Mouse (Mus musculus) ovary, postnatal 10 days (tissue): ENCODE measurements around the gene Tacc2.
A peak's percentile ranks its signal among the peaks of the same experiment; 100 is the strongest.

Experiments
- DNase-seq: peaks from one replicate; pipeline ENCODE4 v3.0.0; 2022; ENCODE audit warnings: low spot score

Gene Tacc2

DNA sequence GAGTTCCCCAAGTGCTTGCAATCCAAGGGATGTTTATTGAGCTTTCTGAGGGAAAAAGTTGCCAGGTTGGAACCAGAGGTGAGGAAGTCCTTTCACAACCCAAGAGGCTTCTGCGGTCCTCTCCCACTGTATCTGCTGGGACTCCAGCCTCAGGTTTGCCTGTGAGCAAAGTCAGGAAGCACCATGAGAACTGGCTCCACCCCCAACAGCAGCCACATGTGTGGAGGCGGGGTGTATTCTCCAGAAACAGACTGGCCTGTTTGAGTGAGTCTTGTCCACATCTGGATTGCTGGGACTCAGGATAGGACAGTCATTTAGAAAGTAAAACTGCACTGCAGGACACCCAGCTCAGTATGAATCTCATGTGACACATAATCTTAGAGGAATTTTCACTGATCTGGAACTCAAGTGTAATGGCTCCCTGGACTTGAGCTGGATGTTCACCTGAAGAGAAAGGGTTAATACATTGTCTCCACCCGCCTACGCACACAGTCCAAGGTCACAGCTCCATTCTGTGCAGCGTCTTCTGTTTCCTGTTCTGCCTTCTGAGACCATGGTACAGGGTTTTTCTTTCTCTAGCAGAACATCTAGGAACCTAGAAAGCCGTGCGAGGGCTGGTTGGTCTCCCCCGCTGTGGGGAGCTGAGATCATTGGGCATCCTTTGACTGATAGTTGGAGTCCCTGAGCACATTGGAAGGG lies 149.6 kb downstream of the Tacc2 start:
- no peak for DNase-seq

DNA sequence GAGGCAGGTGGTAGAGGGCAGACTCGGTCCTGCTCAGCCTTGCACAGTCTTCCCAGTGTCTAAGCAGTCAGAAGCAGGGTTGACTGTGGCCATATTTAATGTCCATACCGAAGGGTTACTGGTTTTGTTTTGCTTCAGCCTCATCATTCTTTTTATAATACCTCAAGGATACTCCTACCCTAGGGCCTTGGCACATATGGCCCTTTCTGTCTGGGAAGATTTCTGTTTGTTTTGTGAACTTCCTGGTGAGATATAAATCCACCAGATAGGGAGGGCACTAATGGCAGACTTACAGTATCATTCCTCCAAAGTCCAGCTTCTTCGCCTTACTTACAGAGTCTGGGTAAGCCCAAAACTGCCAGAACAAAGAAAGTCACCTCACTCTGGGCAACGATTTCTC lies 150.3 kb downstream of the Tacc2 start:
- DNase-seq, result no peak

DNA sequence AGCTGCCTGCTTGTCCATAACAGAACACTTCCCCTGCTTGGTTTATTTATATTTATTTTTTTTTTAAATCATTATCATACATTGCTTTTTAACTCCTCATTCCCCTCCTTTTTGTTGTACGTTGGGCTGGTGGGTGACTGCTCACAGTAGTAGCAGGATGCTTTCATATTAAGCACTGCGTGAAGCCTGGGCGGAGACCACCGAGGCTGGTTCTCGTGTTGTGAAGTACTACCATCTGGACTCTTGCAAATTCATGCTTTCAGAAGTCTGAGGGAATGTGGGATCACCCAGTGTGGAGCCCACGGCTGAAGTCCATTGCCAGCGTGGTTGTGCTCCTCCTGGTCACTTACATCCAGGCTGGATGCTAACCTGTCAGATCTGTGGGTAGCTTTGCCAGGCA lies 154.6 kb downstream of the Tacc2 start:
- no peak for DNase-seq

DNA sequence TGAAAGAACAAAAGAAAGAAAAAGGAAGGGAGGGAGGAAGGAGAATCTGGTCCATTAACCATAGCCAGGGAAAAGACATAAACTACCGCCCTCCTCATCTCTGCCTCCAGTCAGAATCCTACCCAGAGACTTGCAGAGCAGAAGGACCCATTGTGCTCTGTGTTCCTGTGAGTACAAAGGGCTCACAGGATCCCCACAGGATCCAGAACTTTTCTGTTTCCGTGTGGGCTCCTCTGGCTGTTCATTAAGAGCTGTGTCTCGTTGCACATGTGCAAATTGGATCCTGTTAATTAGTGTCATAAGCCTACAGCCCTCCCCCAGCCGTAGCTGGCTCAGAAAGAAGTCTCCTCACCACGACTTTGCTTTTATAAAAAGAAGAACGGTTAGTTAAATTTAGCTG lies 155.7 kb downstream of the Tacc2 start:
- no peak for DNase-seq

DNA sequence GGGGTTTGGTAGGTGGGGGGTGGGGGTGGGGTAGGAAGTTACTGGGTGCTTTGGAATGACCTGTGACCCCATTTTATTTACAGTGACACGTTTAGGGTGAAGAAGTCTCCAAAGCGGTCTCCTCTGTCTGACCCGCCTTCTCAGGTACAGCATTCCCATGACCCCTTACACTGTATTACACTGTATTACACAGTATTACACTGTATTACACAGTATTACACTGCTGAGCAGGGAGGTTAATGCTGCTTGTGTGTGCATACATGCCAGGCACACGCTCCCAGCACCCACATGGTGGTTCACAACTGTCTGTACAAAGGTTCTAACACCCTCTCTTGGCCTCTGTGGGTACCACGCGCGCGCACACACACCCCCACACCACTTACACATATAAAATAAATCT lies 156.2 kb downstream of the Tacc2 start:
- no peak for DNase-seq

DNA sequence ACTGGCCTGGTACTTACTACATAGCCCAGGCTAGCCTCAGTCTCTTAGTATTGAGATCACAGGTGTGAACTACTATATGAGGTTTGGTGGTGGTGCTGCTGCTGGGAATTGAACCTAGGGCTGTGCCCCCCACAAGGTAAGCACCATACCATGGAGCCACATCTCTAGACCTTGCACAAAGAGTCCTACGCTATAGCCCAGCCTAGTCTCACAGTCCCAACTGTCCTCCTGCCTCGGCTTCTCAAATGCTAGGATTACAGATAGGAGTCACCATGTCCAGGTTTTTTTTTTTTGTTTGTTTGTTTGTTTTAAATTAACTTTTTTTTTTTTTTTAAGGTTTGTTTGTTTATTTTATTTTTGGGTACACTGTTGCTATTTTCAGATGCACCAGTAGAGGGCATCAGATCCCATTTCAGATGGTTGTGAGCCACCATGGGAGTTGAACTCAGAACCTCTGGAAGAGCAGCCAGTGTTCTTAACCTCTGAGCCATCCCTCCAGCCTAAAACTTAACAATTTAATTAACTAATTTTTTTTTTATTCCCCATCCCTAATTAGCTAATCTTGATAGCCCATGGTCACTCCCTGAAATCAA lies 157.1 kb downstream of the Tacc2 start:
- no peak for DNase-seq

DNA sequence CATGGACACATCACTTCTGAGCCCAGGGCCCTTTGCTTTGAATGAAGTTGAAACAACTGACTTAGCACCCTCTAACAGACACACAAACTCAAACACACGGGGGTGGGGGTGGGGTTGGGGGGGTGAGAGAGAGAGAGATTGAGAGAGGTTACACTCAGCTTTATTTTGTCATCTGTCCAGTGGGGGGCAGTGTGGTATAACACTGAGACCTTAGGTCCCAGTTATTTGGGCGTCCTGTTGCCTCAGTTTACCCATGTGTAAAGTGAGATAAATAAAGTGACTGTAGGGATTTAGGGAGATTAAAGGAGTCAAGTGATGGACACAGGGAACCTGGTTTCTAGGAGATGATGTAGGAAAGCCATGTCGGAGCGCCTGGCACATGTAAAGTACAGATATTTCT lies 163.9 kb downstream of the Tacc2 start:
- no peak for DNase-seq

DNA sequence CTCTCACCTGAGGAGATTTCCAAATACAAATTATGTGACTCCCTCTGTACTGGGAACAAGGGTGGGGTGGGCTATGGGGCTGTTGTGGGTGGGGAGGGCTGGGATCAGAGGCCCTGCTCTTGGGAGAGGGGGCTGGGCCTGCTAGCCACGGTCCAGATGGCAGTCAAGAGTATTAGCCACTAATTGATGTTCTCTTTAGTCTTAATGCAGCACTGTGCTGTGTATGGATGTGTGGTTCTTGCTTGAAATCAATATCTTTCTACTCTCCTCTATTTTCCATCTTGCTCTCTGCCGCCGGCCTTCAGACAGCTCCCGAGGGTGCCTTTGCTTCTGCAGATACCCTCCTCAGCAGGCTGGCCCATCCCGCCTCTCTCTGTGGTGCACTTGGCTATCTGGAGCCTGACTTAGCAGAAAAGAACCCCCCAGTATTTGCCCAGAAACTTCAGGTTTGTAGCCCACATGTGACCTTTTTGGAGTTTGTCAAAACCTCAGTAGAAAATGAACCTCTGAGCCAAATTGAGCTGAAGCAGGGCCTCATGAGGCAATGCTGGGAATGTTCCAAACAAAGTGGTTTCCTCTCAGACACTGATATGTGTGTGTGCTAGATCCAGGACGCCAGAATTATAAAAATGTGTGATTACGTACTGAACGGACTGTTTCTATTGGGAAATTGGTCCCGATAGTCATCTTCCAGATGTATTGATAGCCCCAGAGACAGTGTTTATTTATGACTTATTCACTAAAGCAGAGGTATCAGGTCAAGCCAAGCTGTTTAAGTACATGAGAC lies 166.2 kb downstream of the Tacc2 start:
- no peak for DNase-seq

DNA sequence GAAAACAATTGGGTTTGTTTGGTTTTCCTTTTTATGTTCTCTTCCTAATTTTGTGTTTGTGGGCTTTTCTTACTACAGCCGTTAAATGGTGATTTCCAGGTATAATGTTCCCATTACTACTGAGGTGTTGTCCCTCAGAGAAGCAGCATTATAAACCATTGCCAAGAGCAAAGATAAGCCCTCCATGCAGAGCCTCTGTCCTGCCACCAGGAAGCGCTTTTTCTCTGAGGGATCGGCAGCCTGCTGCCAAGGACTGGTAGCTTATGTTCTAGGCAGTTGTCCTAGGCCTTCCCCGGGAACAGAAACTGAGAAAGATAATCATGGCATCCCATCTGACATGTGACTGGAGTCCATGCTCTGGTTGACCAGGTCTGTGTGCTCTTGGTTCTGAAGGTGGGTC lies 171.9 kb downstream of the Tacc2 start:
- no peak for DNase-seq

DNA sequence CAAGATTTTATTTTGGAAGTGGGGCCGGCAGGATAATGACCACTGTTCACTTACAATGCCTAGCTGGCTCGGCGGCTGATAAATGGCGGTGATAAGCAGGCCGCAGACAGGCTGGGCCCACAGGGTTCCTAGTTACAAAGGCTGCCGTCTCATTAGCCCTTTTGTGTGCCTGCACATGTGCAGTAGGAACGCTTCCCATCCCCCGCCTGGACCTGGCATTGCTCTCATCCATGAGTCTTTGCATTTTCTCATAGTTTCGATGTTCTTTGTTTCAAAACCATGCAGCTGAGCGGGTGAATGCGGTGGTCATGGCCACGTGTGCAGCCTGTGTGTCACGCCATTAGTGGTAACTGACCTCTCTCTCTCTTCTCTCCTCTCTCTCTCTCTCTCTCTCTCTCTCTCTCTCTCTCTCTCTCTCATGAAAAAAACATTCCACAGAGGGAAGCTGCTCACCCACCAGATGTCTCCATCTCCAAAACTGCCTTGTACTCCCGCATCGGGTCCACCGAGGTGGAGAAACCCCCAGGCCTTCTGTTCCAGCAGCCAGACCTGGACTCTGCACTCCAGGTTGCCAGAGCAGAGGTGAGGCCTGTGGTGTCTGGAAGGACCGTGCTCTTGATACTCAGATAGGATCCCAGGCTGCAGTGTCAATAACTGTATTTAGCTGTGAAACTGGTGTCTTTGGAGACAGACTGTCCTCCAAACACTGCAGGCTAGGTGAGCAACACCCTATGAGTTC lies 173.7 kb downstream of the Tacc2 start:
- DNase-seq, result no peak

DNA sequence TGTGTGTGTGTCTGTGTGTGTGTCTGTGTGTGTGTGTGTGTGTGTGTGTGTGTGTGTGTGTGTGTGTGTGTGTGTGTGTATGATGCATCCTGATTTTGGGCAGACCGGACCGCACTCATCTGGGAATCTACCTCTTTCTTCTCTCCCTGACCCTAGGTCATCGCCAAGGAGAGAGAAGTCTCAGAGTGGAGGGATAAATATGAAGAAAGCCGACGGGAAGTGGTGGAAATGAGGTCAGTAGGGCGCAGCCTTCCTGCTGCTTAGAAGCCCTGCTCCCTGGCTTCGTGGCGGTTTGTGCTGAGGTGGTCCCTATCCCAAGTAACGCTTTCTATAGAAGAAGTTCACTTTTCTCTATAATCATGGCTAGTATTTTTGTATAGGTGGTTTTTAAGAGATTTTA lies 174.4 kb downstream of the Tacc2 start:
- no peak for DNase-seq

DNA sequence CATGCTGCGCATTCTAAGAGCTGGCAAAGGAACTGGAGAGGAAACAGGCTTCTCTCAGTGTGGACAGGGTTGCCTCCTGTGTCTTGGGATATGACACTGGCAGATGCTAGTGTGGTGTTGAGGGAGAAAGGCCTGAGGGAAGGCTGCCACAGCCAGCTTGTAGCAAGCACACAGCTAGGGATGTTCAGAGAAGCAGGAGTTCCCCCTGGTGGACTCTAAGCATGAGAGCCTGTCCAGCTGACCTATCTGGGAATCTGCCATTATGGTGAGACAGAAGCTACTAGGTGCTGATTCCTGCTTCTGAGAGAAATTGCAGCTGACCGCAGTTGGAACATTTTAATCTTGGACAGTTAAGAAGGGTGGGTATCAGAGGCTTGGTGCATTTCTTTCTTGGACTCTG lies 177.6 kb downstream of the Tacc2 start:
- DNase-seq, result no peak

DNA sequence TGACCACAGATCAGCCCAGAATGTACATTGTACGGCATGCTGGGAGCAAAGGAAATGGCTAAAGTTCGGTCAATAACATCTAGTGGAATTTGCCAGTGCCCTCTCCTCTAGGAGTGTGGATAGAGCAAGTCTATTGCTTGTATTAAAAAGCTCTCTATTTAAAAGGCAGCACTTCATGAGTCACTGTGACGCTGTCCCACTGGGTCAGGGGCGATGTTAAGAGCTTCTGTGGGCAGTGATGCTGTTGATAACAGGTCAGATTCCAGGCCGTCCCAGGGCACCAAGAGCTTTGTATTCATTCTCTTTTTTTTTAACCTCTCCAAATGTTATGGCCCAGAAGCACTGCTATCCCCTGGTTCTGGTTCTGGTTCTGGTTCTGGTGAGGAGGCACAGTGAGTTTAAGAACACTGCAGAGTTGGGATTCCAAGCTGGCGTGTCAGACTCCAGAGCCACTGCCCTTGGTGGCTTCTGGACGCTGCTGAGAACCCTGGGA lies 179.2 kb downstream of the Tacc2 start:
- DNase-seq, result no peak

DNA sequence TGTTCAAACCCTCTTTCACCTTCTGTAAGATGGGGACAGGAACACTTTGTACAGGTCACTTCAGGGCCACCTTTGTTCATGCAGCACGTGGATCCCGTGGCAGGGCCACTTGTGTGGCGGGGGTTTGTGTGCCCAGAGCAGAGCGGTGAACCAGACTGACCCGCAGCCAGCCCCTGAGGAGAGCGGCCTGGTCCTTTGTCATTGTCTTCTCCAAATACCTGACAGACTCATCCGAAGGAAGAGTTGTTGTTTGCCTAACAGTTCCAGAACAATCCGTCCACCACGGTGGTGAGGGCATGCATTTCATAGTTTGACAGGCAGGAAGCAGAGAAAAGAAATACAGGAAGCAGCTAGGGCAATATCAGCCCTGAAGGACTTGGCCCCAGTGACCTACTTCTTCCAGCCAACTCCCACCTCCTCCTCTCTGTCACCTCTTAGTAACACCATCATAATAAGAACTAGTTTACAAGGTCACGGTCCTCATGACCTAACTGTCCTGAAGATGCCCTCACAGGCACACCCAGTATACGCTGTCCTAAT lies 180.2 kb downstream of the Tacc2 start:
- no peak for DNase-seq

DNA sequence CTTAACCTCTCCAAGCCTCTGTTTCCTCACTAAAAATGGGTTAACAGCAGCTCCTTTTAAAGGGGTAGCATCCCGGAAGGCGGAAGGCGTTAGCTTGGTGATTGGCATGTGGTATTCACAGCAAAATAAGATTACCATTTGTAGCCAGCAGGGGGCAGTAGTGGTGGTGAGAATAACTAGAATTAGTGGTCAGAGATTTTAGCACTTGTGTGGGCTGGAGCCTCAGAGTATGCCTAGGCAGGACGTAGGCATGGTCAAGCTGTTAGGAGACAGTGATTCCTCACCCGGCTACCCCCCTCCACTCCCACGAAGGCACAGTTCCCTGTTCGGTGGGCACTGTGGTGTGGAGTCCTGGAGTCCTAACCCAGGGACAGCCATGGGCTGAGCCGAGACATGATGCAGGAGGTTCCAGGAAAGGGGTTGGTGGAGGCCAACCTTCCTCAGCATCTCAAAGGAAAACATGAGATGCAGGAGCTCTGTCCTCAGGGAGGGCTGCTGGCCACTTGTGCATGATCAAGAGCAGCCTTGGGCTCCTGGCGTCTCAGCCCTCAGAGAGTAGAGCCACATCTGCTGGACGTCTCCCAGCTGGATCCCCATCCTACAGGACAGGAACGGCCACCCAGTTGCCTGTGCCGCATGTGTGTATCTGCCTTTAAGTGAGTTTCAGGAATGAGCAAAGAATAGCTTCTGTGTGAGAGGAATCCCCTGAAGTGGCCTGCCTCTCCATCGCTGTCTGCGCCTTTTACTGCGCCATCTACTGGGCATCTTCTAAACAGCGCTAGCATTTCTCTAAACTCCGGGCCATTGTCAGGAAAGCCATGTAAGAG lies 185.0 kb downstream of the Tacc2 start:
- DNase-seq, result peak; percentile 33

DNA sequence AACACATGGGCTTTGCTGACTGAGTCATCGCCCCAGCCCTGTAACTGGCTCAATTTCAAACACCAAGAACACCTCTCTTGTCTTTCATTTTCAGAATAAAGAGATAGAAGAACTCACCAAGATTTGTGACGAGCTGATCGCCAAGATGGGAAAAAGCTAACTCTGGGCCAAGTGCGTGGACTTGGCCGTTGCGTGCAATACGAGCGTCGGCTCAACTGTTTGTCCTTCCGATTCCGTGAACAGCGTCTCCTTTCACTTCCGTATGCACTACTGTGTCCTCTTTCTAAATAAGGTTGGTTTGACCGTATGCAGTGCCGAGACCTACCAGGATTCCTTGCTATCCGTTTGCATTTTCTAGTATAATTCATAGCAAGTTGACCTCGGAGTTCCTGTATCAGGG lies 186.9 kb downstream of the Tacc2 start:
- DNase-seq, result no peak

DNA sequence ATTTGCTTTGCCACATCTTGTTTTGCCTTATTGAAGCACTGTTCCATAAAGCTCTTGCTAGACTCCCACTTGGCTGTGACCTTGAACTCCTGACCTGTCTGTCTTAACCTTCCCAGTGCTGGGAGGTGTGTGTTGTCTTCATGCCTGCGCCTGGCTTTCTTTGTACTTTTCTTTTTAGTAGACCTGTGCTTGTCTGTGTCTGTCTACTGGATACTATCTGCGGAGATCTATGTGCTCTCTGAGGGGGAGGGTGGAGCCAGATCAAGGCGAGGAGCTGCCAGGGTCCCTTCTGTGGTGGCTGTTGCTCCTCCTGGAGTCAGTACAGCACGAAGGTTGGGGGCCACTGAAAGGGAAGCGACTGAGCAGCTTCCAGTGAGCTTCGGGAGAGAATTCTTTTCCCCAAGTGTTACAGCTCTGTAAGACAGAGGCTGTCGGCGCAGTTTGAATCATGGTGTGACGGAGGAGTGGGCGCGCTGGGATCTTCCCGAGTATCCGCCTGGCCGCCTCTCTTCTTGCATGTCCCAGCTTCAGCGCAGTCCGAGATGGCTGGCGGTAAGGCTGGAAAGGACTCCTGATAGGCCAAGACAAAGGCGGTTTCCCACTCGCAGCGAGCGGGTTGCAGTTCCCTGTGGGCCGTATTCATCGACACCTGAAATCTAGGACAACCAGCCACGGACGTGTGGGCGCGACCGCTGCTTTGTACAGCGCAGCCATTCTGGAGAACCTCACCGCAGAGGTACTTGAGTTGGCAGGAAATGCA lies 189.4 kb downstream of the Tacc2 start:
- no peak for DNase-seq

DNA sequence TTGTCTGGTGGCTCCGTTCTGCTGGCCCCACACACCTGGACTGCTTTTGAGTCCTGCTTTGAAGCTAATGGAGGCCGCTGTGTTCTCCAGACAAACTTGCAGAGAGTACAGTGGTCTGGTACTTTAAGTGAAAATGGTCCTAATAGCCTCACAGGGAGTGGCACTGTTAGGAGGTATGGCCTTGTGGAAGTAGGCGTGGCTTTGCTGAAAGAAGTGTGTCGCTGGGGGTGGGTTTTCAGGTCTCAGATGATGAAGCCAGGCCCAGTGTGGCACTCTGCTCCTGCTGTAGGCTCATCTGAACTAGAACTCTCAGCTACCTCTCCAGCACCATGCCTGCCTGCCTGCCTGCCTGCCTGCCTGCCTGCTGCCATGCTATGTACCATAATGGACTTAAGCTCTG lies 190.9 kb downstream of the Tacc2 start:
- no peak for DNase-seq

DNA sequence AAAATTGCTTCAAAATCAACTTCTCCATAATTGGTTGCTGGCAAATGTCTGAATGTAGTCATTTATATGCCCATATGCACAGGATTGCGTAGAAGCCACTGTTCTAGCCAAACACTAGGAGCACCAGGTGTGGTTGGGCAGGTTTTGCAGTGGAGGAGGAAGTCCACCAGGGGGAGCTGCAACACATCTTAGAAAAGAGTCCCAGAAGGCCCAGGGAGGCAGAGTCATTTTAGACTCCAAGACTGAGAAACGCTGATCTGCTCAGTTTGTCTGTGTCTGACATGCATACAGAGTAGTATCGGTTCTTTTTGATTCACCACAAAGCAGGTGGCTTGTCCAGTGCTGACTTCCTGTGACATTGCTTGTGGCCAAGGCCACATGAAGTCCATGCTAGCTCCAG lies 193.5 kb downstream of the Tacc2 start:
- DNase-seq, result peak; percentile 69

DNA sequence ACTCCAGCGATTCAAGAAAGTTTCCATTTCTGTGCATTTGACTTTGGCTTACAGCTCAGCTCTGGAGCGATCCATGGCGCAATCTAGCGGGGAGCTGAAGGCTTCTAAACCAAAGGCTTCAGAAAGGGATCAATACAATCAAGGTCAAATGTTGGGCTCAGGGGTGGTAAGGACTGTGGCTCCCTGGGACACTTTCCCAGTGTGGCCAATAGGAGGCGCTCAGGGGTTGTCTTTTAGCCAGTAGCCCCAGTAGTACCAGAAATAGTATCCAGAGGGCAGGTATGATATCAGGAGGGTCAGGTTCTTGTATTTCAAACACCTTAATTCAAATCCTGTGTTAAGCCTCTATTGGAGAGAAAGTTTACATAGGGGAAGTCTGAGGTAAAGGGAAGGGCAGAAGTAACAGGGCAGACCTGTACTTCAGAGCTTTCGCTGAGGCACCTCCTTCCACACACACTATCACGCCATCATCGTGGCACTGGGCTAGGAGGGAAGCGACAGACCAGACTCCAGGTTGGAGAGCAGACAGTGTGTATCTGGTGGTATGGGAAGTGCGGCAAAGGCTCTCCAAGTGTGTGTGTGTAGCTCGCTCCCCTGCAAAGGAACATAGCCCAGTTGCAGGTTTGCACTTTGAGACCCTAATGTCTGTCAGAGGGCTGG lies 196.1 kb downstream of the Tacc2 start:
- no peak for DNase-seq
